Comparison of ENCODE assay signal across 8 mouse cellular contexts in genomic region chr4:56112931-56113700, GRCm38 (mm10).
DNase-seq lines count a peak whose midpoint lies in the region; ATAC-seq and TF ChIP-seq lines count a peak whose summit lies in the region.

No protein-coding gene starts in this region.

- no peaks in the 10 kb centered on the region for H3K27me3 ChIP-seq in limb, embryonic 11.5 days (ENCODE audit: control insufficient read depth, insufficient read depth, low read length)

- H3K9me3 ChIP-seq in limb, embryonic 11.5 days (ENCODE audit: control insufficient read depth, low read length), result no peaks in the 10 kb centered on the region

- H3K36me3 ChIP-seq in limb, embryonic 11.5 days (ENCODE audit: control insufficient read depth, insufficient read depth, low read length), result no peaks in the 10 kb centered on the region

- no peak for ATAC-seq in limb, embryonic 11.5 days (ENCODE audit: insufficient number of reproducible peaks, low FRiP score, low TSS enrichment, low read depth)

- H3K9ac ChIP-seq in limb, embryonic 11.5 days (ENCODE audit: low read length), result no peak overlapping the region

- peak overlapping the region; percentile 75 for H3K27ac ChIP-seq in left cerebral cortex, adult 2 months
- H3K27ac ChIP-seq in limb, embryonic 11.5 days (replicated peaks; ENCODE audit: low read depth, low read length), result 0 out of 2 replicates have a peak overlapping the region, but pooled peaks have one; percentile 52

- no peak for TF ChIP-seq CTCF in left cerebral cortex, adult 2 months (IDR thresholded peaks at IDR 0.05)

- intact Hi-C loops in left cerebral cortex, adult 2 months (cut with DNase I), result no loop called here

- peak overlapping the region; percentile 5; the same call in 1 of the 2 replicates for H3K4me2 ChIP-seq in limb, embryonic 11.5 days (ENCODE audit: low read depth, severe bottlenecking)

- H3K4me3 ChIP-seq in left cerebral cortex, adult 2 months, result no peak overlapping the region
- no peak overlapping the region for H3K4me3 ChIP-seq in limb, embryonic 11.5 days (ENCODE audit: low read depth, low read length)

- DNase-seq in left cerebral cortex, adult 2 months (ENCODE audit: extremely low spot score in 1 of 2, low spot score in 2 of 2), result no peak
- no peak for DNase-seq in left cerebral cortex, adult 8-10 months (ENCODE audit: low spot score in 2 of 2)
- DNase-seq in adrenal gland, postnatal 36 days, result peak; percentile 6 to 18
- peak; percentile 68 for DNase-seq in heart, adult 8-10 months (ENCODE audit: low spot score)
- DNase-seq in limb, embryonic 11.5 days (ENCODE audit: low spot score), result peak; percentile 22
- DNase-seq in skeletal muscle tissue, adult 2 months (ENCODE audit: low read depth, low spot score), result peak; percentile 59
- no peak for DNase-seq in spleen, postnatal 4 days (ENCODE audit: low spot score in 2 of 2)
- no peak for DNase-seq in cerebellum, adult 11 months

- WGBS in limb, embryonic 11.5 days, result 54% methylated on average over 9 of the region's 9 CpGs

- peaks cover 8% of the 10 kb centered on the region; the same call in 1 of the 2 replicates for H3K4me1 ChIP-seq in limb, embryonic 11.5 days (ENCODE audit: control insufficient read depth, insufficient read depth, low read length)

Comparison
In these comparisons a context has a peak if more than half of its experiments do, and no peak if none do; other contexts are left out.
1. DNase-seq: peak in adrenal gland, postnatal 36 days (2 of 2), heart, adult 8-10 months (single experiment), limb, embryonic 11.5 days (single experiment) and skeletal muscle tissue, adult 2 months (single experiment); none in left cerebral cortex, adult 2 months (0 of 2), left cerebral cortex, adult 8-10 months (0 of 2), spleen, postnatal 4 days (0 of 2) and cerebellum, adult 11 months (single experiment).